Mouse (Mus musculus): ENCODE measurements at regions not wholly inside any gene's neighbourhood (a gene's known extent, or its start where the extent isn't known, plus 50 kb on each side); places are given as distances from the start of the nearest gene placed in this dataset.

DNA sequence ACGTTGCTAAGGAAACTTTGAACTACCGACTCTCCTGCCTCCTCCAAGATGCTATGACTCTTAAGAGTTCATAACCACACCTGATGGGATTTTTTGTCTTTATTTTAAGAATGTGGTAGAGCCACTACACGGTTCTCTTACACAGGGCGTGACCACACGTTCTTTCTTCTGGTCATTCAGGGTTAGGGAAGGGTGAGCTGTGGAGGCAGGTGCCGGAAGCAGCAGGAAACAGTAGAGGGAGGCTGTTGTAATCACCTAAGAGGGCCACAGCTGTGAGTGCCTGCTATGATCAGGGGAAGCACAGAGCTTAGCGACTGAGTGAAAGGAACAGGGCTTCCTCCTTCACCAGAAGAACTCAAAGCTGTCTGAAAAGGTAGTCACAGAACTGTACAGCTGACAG lies 50.6 kb upstream of the Larp1 start:
- no peak for DNase-seq (ENCODE audit: low spot score in 2 of 2)

DNA sequence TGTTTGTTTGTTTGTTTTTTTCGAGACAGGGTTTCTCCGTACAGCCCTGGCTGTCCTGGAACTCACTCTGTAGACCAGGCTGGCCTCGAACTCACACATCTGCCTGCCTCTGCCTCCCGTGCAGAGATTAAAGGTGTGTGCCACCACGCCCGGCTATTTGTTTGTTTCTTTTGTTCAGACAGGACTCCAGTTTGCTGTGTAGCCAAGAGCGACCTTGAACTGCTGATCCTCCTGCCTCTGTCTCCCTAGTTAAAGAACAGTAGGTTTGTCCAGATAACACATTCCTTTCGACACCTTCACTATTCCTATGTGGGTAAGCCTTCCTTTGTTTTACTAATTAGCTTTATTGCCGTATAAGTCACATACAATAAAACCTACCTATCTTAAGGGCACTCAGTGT lies 52.0 kb upstream of the Larp1 start:
- no peak for DNase-seq (ENCODE audit: low spot score in 2 of 2)

DNA sequence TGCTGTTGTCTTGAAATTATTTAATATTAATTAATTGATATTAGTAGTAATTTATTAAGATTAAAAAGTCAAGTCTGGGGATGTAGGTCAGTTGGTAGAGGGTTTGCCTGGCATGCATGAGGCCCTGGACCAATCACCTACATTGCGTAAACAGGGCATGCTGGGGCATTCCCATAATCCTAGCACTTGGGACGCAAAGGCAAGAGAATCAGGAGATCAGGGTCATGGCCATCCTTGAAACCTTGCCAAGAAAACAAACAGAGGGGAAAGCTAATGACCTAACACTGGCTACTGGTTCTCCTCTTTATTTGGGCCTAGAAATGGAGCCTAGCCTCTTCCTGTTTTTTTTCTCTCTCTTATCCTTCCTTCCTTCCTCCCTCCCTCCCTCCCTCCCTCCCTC lies 52.8 kb upstream of the Larp1 start:
- no peak for DNase-seq (ENCODE audit: low spot score in 2 of 2)

DNA sequence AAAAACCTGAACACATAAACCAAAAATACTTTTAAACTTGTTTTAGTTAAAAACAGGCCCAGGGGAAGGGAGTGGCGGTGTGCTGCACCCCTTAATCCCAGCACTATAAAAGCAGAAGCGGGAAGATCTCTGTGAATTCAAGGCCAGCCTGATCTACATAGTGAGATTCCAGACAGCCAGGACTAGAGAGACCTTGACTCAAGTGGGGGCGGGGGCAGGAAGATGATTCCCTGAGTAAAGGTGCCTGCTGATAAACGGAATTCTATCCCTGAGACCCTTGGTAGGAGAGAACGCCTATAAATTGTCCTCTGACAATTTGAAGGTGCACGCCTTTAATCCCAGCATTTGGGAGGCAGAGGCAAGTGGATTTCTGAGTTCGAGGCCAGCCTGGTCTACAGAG lies 53.4 kb upstream of the Larp1 start:
- DNase-seq (ENCODE audit: low spot score in 2 of 2): no peak

DNA sequence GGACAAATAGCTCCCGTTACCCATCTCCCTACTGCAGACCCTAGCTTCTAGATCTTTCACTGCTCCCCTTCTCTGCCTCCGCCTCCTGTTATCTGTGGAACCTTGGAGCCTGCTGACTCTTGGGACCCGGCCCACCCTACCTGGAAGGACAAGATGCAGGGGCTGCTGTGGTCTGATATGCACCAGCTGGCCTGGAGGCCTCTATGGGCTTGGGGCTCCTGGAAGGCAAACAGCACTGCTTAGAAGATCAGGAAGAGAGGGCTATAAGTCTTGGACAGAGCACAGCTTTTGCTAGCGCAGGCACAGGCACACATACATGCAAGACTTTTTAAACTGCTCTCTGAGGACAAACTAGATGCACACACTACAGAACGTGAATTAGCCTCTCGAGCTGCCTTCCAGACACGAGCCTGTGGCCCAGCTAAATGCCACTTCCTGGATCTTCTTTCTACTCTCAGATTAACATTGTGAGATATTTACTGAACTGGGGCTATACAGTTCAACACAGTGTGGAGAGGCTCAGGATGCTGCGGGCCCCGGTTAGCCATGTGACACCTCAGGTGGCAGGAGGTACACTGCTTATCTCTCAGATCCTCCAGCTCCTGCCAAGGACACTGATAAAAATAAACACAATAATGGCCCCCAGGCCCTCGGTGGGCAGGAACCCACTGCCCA lies 54.2 kb upstream of the Larp1 start:
- DNase-seq (ENCODE audit: low spot score in 2 of 2): no peak

DNA sequence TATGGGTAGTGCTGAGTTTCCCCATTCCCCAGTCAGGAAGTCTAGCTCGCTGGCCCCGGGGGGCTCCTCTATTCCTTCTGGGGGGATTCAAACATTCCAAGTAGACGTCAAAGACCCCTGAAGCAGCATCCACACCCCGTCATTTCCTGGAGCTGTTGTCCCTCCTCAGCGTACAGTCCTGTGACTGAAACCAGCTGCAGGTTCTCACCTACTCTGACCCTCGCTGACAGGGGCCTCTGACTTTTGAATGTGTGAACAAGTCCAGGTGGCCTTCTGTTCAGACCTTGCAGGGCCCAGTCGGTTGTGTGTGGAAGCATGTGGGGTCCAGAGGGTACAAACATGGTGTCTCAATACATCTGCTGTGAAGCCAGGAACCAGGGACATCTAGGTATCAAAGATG lies 55.2 kb upstream of the Larp1 start:
- DNase-seq (ENCODE audit: low spot score in 2 of 2): no peak

DNA sequence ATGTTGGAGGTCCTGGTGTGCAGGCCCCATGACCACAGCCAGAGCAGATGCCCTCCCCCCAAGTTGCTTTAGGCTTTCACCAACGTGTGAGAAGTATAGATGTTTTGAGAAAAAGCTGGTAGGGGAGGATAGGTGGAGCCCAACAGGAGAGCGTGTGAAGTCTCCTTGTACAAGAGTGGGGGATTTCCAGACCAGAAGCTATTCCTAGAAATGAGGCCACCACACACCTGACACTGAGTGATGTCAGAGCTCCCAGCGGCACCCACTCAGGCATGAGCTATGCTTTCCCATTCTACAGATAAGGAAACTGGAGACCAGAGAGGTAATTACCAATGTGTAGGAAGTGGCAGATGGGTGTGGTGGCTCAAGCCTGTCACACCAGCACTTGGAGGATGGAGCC lies 56.2 kb upstream of the Larp1 start:
- DNase-seq (ENCODE audit: low spot score in 2 of 2): no peak

DNA sequence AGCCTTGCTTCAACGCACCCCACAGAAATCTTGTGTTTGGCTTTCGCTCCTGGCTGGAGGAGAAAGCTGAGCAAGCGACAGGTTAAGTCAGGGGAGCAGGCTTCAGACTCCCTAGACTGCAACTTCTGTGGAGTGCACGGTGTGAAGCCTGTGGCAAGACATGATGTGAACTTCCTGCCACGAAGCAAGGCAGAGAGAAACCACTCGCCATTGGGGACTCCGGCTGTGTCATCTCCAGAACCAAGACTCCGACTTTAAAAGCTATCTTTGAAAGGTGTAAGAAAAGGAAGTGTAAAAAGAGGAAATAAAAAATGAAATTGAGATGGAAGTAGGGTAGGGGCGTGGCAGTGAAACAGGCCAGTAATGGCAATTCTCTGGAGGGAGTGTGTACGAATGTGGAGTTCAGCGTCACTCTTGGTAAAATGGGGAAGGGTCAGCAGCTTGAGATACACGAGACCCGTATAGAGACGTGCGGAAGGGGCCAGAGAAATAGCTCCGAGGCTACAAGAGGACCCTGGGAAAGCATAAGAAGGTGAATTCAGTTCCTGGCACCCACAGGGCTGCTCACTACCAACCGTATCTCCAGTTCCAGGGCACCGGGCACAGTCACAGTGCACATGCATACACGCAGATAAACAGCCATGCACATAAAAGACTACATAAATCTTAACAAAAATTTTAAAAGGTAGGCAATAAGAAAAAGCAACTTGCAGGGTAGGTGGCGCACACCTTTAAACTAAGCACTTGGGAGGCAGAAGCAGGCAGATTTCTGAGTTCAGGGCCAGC lies 57.1 kb upstream of the Larp1 start:
- DNase-seq (ENCODE audit: low spot score in 2 of 2): no peak

DNA sequence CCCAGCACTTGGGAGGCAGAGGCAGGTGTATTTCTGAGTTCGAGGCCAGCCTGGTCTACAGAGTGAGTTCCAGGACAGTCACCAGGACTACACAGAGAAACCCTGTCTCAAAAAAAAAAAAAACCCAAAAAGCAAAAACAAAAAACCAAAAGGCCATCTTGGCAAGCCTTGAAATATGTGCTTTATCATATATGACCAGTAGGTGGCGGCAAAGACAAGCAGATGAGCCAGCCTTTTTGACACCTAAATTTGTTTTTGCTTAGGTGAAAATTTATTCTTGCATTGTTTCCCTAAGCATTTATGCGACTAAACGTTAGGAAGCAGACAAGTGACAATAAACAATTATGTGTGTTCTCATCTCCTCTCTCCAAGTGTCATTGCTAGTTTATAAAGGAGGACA lies 57.9 kb upstream of the Larp1 start:
- no peak for DNase-seq (ENCODE audit: low spot score in 2 of 2)

DNA sequence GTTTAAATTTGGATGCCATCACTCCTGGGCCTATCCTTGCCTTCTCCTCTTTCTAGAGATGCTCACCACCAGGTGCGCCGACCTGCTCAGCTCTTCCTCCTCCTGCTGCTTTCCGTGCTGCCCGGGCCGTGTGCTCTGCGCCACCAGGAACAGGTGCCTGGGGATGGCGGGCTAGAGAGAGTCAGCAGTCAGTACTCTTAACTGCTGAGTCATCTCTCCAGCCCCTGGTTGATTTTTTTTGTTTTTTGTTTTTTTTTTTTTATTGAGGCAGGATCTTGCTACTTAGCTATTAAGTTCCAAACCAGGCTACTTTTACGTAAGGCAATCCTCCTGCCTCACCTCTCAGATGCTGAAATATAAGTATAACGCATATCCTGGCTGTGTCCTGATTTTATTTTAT lies 59.8 kb upstream of the Larp1 start:
- no peak for DNase-seq (ENCODE audit: low spot score in 2 of 2)

DNA sequence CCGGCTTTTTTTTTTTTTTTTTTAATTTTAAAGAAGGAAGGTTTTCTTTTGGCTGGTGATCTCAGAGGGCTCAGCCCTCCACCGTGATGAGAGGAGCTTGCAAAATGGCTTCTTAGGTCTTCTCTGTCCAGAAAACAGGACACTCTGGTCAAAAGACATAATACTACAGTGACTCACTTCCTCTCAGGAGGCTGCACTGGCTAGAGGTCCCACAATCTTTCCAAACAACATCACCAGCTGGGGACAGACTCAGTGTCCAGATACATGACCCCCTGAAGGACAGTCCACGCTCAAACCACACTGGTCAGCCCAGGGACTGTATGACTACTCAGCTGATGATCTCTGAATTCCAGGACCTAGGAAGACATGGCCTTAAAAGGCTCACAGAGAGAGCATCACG lies 61.5 kb upstream of the Larp1 start:
- DNase-seq (ENCODE audit: low spot score in 2 of 2): no peak

DNA sequence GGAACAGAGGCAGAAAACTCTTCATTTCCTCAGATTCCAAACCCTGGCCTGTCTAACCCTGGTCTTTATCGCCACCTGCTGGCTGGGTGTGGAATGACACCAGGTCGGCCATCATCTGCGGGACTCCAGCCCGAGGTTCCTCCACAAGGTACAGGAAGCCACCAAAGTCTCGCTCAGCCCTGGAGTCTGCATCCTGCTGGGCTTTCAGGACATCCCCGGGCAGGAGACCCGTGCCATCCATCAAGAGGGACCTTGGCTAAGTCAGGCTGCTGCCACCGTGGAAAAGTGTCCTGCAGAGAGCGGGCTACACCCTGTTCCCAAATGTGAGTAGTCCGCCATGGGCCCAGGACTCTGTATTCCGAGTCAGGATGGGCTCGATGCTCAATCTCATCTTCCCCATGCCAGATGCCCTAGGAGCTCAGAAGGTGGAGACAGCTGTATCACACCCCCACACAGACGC lies 74.4 kb upstream of the Larp1 start:
- peak; percentile 77 to 92 for DNase-seq (ENCODE audit: low spot score in 2 of 2)

DNA sequence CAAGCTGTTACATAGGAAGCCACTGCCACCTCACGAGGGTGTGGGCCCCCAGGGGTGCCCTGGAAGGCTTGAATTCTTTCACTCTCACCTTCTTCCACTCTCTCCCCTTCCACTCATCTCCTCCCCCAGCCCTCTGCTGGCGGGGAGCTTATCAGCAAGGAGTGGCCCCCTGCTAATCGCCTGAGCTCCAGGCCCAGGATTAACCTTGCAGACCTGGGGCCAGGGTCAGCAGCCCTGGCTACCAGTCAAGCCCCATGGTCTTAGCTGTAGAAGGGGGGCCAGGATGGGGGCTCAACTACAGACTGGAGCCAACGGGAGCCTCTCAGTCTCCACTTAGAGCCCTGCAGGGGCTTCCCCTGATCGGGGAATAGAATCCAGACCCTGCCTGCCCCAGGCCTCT lies 75.8 kb upstream of the Larp1 start:
- no peak for DNase-seq (ENCODE audit: low spot score in 2 of 2)

DNA sequence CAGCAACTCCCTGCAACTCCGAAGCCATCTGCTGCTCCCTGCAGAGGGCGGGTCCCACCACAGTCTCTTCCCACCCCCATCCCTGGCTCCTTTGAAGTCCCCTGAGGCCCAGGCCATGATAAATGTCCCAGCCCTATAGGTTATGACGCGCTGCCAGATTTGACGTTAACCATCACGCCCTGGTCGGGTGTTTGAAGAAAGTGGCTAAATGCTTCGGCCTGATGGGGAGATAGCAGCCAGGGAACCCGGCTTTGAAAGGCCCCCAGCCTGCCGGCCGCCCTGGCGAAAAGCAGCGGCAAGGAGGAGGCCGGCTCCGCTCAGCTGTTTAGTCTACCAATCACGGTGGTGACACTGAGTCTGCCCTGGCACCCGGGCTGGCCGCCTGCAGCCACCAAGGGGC lies 79.4 kb upstream of the Larp1 start:
- no peak for DNase-seq (ENCODE audit: low spot score in 2 of 2)

DNA sequence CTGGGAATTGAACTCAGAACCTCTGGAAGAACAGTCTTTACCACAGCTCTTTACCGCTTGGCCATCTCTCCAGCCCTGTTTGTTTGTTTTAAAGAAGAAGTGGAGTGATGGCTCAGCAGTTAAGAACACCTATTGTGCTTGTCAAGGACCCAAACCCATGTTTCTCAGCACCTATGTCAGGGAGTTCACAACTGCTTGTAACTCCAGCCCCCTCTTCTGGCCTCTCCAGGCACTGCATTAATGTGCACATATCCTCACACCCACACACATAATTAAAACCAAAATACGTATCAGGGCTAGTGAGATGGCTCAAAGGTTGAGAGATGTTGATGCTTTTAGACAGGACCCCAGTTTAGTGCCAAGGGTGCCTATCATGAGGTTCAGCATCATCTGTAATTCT lies 87.6 kb upstream of the Hand1 start:
- no peak for DNase-seq (ENCODE audit: low spot score in 2 of 2)

DNA sequence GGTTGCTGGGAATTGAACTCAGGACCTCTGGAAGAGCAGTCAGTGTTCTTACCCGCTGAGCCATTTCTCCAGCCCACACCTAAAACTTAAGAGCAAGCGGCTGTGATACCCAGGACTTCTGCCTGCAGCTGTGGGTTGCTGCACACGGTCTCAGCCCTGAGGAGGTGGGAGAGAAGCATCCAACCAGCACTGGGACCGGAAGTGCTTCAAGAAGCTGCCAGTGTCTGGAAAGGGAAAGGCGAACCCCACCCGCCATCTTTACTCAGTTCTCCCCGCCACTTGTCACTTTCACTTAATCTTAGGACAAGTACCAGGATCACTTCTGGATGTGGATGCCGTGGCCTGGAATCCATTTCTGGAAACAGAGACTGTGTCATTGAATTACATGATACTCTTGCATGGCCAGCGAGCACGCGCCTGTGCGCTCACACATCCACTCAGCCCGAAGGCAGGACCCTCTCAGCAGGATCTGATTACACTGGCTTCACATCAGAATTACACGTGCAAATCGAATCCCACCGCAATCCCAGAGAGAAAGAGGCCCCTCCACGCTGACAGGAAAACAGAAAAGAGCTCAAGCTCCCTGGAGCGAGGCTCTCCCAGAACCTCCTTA lies 85.9 kb upstream of the Hand1 start:
- no peak for DNase-seq (ENCODE audit: low spot score in 2 of 2)

DNA sequence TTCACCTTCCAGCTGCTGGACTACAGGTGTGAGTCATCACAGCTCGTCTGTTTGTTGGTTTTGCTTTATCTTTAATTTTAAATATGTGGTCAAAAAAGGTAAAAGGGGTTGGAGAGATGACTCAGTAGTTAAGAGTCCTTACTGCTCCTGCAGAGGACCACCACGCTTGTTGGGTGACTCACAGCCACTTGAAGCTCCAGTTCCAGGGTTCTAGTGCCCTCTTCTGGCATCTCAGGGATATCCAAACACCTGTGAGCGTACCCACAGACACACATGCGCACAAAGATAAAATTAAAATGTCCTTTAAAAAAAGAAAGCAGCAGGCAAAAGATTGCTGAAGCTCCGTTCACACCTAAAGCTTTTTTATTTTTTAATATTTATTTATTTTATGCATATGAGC lies 85.4 kb upstream of the Hand1 start:
- no peak for DNase-seq (ENCODE audit: low spot score in 2 of 2)

DNA sequence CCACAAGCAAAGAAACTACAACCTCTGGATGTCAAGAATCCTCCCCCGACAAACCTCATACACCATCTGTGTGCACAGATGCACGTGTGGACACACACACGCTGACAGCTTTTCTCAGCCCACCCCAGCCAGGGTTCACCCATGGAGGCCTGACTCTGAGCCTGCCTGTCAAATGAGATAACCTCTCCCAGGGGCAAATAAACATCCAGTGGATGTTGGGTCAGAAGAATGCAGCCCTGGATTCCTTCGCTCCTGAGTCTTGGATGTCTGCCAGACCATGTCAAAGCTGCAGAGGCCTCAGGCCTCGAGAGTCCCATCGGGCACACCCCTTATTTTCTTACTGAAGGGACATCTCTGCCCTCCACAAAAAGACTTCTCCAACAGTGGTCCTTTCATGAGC lies 83.4 kb upstream of the Hand1 start:
- no peak for DNase-seq (ENCODE audit: low spot score in 2 of 2)

DNA sequence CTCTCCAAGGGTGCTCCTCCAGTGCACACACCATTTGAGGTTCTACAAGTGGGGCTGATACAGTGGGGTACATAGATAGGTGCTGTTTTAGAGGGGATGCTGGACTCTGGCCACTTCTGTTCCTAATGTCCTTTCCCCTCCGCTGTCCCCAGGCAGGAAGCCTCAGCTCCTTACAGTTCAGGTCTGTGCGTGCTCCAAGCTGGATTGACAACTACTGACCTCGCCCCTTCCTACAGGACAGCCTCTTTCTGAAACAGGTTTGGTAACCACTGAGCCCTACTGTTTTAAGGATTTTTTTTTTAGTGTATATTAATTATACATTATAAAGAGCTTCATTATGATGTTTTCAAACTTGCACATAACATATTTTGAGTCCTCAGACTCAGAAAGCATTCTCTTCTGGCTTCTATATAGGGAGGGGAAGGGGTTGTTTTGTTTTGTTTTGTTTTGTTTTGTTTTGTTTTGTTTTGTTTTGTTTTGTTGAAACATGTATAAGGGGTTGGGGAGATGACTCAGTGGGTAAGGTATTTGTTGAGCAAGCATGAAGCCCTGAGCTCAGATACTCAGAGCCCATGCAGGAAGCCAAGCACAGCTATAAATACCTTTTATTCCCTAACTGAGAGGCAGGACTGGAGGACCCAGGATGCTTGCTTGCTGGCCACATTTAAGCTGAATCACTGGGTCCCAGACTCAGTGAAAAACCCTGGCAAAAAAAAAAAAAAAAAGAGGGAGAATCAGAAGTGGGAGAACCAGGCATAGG lies 81.4 kb upstream of the Hand1 start:
- DNase-seq (ENCODE audit: low spot score in 2 of 2): peak in 1 of 2 experiments; percentile 49

DNA sequence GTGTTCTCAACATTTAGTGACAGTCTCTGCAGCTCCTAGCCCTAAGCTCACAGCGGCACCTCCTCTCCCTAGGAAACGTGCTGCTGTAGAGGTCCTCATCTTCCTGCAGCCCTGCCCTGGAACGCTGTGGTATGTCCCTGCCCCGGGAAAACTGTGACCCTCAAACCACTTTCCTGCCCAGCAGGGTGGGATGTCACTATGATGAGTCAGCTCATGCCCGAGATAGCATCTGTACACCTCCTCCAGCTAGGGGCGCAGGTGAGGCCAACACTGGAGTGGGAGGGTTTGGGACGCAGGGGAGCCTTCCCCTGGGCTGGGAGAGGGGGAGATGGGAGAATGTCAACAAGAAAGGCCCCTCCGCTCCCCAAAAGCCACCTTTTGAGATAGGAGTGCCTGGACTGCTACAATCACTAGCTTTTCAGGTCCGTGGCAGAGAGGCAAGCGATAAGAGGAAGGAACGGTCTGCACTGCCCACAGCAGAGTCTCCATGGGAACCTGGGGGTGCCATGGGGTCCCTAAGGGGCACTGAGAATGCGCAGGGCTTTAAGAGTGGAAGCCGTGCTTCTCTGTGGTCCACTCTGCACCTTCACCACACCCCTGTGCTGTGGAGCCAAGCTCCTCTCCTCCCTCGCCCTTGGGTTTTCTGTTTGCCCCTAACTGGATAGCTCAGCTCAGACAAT lies 80.5 kb upstream of the Hand1 start:
- DNase-seq (ENCODE audit: low spot score in 2 of 2): peak in 1 of 2 experiments; percentile 46

DNA sequence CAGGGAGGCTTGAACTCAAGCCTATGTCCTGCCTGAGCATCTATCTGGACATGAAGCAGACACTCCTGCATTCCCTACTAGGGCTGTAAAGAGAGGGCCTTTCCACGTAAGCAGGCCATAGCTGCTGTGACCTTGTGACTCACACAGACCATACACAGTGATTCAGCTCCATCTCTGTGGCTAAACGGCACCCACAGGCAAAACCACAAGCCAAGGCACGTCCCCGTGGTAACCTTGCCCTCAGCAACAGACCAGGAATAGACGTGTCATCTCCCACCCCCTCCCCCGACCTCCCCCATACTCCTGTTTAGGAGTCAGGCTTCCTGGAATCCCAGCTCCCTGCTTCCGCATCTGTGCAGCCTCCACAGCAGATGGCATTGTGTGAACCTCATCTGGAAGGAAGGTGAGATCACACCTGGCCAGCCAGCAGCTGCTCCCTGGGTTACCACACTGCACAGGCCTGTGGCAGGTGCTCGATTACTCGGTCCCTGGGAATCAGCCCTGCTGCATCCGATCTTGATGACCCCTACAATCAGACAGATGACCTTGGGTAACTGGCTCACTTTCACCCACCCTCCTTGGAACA lies 79.2 kb upstream of the Hand1 start:
- DNase-seq (ENCODE audit: low spot score in 2 of 2): peak in 1 of 2 experiments; percentile 72

All from urinary bladder, adult 18-20 months (tissue).